Mouse (Mus musculus) urinary bladder, postnatal 10 days (tissue): ENCODE measurements at regions not wholly inside any gene's neighbourhood (a gene's known extent, or its start where the extent isn't known, plus 50 kb on each side); places are given as distances from the start of the nearest gene placed in this dataset.

ENCODE experiments used
- DNase-seq: peaks from one replicate; pipeline ENCODE4 v3.0.0; 2022; ENCODE audit warnings: low spot score

- no peak for DNase-seq
Measured at GRCm38 (mm10) chr4:95185113-95185915, 133.3 kb upstream of the Jun start.

GRCm38 (mm10) chr4:95185916-95186200, 133.8 kb upstream of the Jun start:
- DNase-seq = no peak

GRCm38 (mm10) chr4:95188107-95188506, 136.1 kb upstream of the Jun start:
- DNase-seq = no peak

GRCm38 (mm10) chr4:95191654-95192406, 139.8 kb upstream of the Jun start:
- DNase-seq = no peak

- no peak for DNase-seq
Measured at GRCm38 (mm10) chr4:95192562-95192961, 140.5 kb upstream of the Jun start.

- no peak for DNase-seq
Measured at GRCm38 (mm10) chr4:95193028-95193427, 141.0 kb upstream of the Jun start.

GRCm38 (mm10) chr4:95193473-95193872, 141.5 kb upstream of the Jun start:
- no peak for DNase-seq

- DNase-seq = no peak
Measured at GRCm38 (mm10) chr4:95194621-95195455, 142.8 kb upstream of the Jun start.

- no peak for DNase-seq
Measured at GRCm38 (mm10) chr4:95196106-95196505, 144.1 kb upstream of the Jun start.

- no peak for DNase-seq
Measured at GRCm38 (mm10) chr4:95197077-95197711, 145.2 kb upstream of the Jun start.

- DNase-seq = no peak
Measured at GRCm38 (mm10) chr4:95199394-95199793, 147.4 kb upstream of the Jun start.

- DNase-seq = no peak
Measured at GRCm38 (mm10) chr4:95200130-95200529, 148.1 kb upstream of the Jun start.

- DNase-seq = no peak
Measured at GRCm38 (mm10) chr4:95202478-95202877, 150.5 kb upstream of the Jun start.

- DNase-seq = no peak
Measured at GRCm38 (mm10) chr4:95203577-95203976, 151.6 kb upstream of the Jun start.

GRCm38 (mm10) chr4:95205372-95205771, 153.3 kb upstream of the Jun start:
- no peak for DNase-seq

- DNase-seq = no peak
Measured at GRCm38 (mm10) chr4:95207783-95208182, 155.8 kb upstream of the Jun start.

GRCm38 (mm10) chr4:95208827-95209226, 156.8 kb upstream of the Jun start:
- DNase-seq = no peak

GRCm38 (mm10) chr4:95209322-95210119, 157.5 kb upstream of the Jun start:
- no peak for DNase-seq

GRCm38 (mm10) chr4:95212561-95212960, 160.5 kb upstream of the Jun start:
- DNase-seq = no peak

GRCm38 (mm10) chr4:95213026-95213425, 161.0 kb upstream of the Jun start:
- no peak for DNase-seq

- no peak for DNase-seq
Measured at GRCm38 (mm10) chr4:95214026-95214425, 162.0 kb upstream of the Jun start.
